Mouse (Mus musculus): ENCODE measurements at regions not wholly inside any gene's neighbourhood (a gene's known extent, or its start where the extent isn't known, plus 50 kb on each side); places are given as distances from the start of the nearest gene placed in this dataset.
A peak's percentile ranks its signal among the peaks of the same experiment; 100 is the strongest.
"Not testable (repeated sequence)": the region's sequence is repeated elsewhere in the genome, so short reads cannot be mapped to it uniquely, and the experiment has no call there.

DNA sequence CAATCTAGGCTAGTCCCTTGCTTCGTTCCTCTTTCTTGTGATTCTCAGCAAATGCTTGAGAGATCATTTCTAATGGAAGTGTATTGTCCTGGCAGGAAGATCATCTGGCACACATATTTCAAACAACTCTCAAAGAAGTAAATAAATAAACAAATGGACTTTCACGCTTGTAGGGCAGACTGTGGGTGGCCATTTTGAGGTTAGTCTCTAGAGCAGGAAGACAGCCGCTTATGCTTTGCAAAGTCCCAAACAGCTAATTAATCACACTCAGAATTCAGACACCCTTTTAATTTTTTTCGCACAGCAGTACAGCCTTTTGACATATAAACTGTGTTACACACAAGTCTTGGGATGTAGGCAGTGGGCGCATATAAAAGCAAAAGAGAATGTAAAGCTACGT is 451.1 kb downstream of the Gm11232 start:
- no peaks in the 10 kb centered on the region for H3K36me3 ChIP-seq (ENCODE audit: control insufficient read depth, insufficient read depth, low read length)
- no peak overlapping the region for H3K4me3 ChIP-seq (ENCODE audit: low read depth, low read length)
- H3K27me3 ChIP-seq (ENCODE audit: control insufficient read depth, insufficient read depth, low read depth, low read length) = no peaks in the 10 kb centered on the region
- ATAC-seq = no peak
- H3K4me2 ChIP-seq (ENCODE audit: low read length) = no peak overlapping the region
- 92% methylated on average over 6 of the region's 6 CpGs for WGBS
- no peaks in the 10 kb centered on the region for H3K9me3 ChIP-seq (replicated peaks; ENCODE audit: control insufficient read depth, low read length, poor library complexity, severe bottlenecking)
- no peak overlapping the region for H3K9ac ChIP-seq (ENCODE audit: low read depth, low read length)
- H3K27ac ChIP-seq (ENCODE audit: low read length) = no peak overlapping the region
- no peaks in the 10 kb centered on the region for H3K4me1 ChIP-seq (ENCODE audit: control insufficient read depth, insufficient read depth, low read length)

- H3K4me1 ChIP-seq (ENCODE audit: control insufficient read depth, insufficient read depth, low read length); H3K4me2 ChIP-seq (ENCODE audit: low read length); H3K4me3 ChIP-seq (ENCODE audit: low read depth, low read length); H3K36me3 ChIP-seq (ENCODE audit: control insufficient read depth, insufficient read depth, low read length); H3K27ac ChIP-seq (ENCODE audit: low read length); H3K9me3 ChIP-seq (replicated peaks; ENCODE audit: control insufficient read depth, low read length, poor library complexity, severe bottlenecking); ATAC-seq; H3K27me3 ChIP-seq (ENCODE audit: control insufficient read depth, insufficient read depth, low read depth, low read length); H3K9ac ChIP-seq (ENCODE audit: low read depth, low read length): not testable (repeated sequence)
- 74% methylated on average over 3 of the region's 3 CpGs for WGBS
Observed at GRCm38 (mm10) chr4:71295716-71296115, 462.0 kb downstream of the Gm11232 start.

GRCm38 (mm10) chr4:71291741-71292149 is 466.0 kb downstream of the Gm11232 start:
- H3K4me1 ChIP-seq (ENCODE audit: control insufficient read depth, insufficient read depth, low read length) = no peaks in the 10 kb centered on the region
- H3K4me2 ChIP-seq (ENCODE audit: low read length) = no peak overlapping the region
- 92% methylated on average over 10 of the region's 10 CpGs for WGBS

GRCm38 (mm10) chr4:71291111-71291740 is 466.5 kb downstream of the Gm11232 start:
- not testable (repeated sequence) for H3K27ac ChIP-seq (ENCODE audit: low read length); H3K27me3 ChIP-seq (ENCODE audit: control insufficient read depth, insufficient read depth, low read depth, low read length); H3K9me3 ChIP-seq (replicated peaks; ENCODE audit: control insufficient read depth, low read length, poor library complexity, severe bottlenecking); H3K4me2 ChIP-seq (ENCODE audit: low read length); H3K4me3 ChIP-seq (ENCODE audit: low read depth, low read length); H3K4me1 ChIP-seq (ENCODE audit: control insufficient read depth, insufficient read depth, low read length); H3K9ac ChIP-seq (ENCODE audit: low read depth, low read length); H3K36me3 ChIP-seq (ENCODE audit: control insufficient read depth, insufficient read depth, low read length); ATAC-seq
- WGBS = 95% methylated on average over 22 of the region's 22 CpGs

More at GRCm38 (mm10) chr4:71291741-71292149, 466.0 kb downstream of the Gm11232 start:
- Histone ChIP-seq H3K27ac (ENCODE audit: low read length) (no peak overlapping the region), H3K9me3 (replicated peaks; ENCODE audit: control insufficient read depth, low read length, poor library complexity, severe bottlenecking) (peaks cover 9% of the 10 kb centered on the region; the same call in 1 of the 2 replicates), H3K27me3 (ENCODE audit: control insufficient read depth, insufficient read depth, low read depth, low read length) (no peaks in the 10 kb centered on the region), H3K9ac (ENCODE audit: low read depth, low read length) (no peak overlapping the region), H3K4me3 (ENCODE audit: low read depth, low read length) (no peak overlapping the region), H3K36me3 (ENCODE audit: control insufficient read depth, insufficient read depth, low read length) (no peaks in the 10 kb centered on the region)
- ATAC-seq = no peak

DNA sequence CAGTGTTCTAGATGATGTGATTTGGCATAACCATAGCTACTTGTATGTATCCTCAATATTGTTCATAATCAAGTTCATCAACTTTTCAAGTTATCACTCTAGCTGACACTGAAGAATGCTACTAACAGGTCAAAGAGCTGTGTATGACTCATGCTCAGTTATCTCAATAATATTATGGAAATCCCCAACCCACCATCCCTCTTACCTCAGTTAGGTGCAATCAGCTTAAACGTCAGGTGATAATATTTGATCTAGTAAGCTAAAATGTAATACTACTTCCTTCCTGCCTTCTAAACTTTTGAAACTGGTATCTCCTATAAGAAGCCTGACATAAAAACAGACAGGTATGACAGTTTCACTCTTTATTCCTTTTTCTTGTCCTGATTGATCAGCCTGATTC is 474.6 kb downstream of the Gm11232 start:
- H3K27ac ChIP-seq (ENCODE audit: low read length) = no peak overlapping the region
- H3K27me3 ChIP-seq (ENCODE audit: control insufficient read depth, insufficient read depth, low read depth, low read length) = no peaks in the 10 kb centered on the region
- no peaks in the 10 kb centered on the region for H3K4me1 ChIP-seq (ENCODE audit: control insufficient read depth, insufficient read depth, low read length)
- no peak for ATAC-seq
- no peaks in the 10 kb centered on the region for H3K36me3 ChIP-seq (ENCODE audit: control insufficient read depth, insufficient read depth, low read length)
- H3K9me3 ChIP-seq (replicated peaks; ENCODE audit: control insufficient read depth, low read length, poor library complexity, severe bottlenecking) = peaks cover 2% of the 10 kb centered on the region; the same call in 1 of the 2 replicates
- H3K4me3 ChIP-seq (ENCODE audit: low read depth, low read length) = no peak overlapping the region
- H3K9ac ChIP-seq (ENCODE audit: low read depth, low read length) = no peak overlapping the region
- 90% methylated on average over 1 of the region's 1 CpGs for WGBS
- H3K4me2 ChIP-seq (ENCODE audit: low read length) = no peak overlapping the region

DNA sequence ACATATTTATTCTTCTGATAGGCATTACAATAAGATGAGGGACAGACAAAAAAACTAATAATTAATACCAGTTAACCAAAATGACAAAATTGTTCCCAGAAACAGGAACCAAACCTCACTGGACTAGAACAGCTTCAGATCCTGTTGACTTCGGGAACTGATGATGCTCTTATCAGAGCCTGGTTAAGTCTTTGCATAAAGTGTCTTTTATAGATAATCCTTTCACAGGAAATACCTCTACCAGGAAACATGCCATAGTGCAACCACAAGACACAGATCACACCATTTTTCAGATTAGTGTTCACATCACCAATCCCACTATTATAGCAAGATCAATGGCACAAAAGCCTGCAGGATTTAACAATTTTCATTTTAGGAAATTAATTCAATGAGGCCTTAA is 478.1 kb downstream of the Gm11232 start:
- 65% methylated on average over 1 of the region's 1 CpGs for WGBS
- Histone ChIP-seq H3K9me3 (replicated peaks; ENCODE audit: control insufficient read depth, low read length, poor library complexity, severe bottlenecking) (no peaks in the 10 kb centered on the region), H3K4me1 (ENCODE audit: control insufficient read depth, insufficient read depth, low read length) (no peaks in the 10 kb centered on the region), H3K27ac (ENCODE audit: low read length) (no peak overlapping the region), H3K36me3 (ENCODE audit: control insufficient read depth, insufficient read depth, low read length) (no peaks in the 10 kb centered on the region), H3K4me2 (ENCODE audit: low read length) (no peak overlapping the region), H3K4me3 (ENCODE audit: low read depth, low read length) (no peak overlapping the region), H3K9ac (ENCODE audit: low read depth, low read length) (no peak overlapping the region), H3K27me3 (ENCODE audit: control insufficient read depth, insufficient read depth, low read depth, low read length) (no peaks in the 10 kb centered on the region)
- ATAC-seq = no peak

DNA sequence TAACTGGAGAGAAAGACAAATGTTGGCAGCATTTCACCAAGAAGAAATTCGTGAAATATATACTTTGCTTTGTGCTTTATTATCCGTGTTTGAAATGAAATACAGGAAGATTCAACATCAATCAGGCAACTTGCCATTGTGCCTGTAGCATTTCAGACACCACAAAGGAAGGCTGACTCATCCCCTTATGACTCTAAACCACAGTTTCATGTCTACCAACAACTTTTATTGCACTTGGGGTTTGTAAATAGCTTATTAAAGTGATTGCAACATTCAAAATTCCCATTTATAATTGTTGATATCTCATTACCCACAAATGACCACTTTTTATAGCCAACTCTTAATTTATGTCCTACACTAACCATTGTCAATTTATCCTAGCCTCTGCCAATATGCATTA is 497.9 kb downstream of the Gm11232 start:
- H3K4me3 ChIP-seq (ENCODE audit: low read depth, low read length) = no peak overlapping the region
- no peak overlapping the region for H3K9ac ChIP-seq (ENCODE audit: low read depth, low read length)
- no peak overlapping the region for H3K4me2 ChIP-seq (ENCODE audit: low read length)
- 86% methylated on average over 2 of the region's 2 CpGs for WGBS
- H3K9me3 ChIP-seq (replicated peaks; ENCODE audit: control insufficient read depth, low read length, poor library complexity, severe bottlenecking) = no peaks in the 10 kb centered on the region
- no peaks in the 10 kb centered on the region for H3K4me1 ChIP-seq (ENCODE audit: control insufficient read depth, insufficient read depth, low read length)
- H3K27ac ChIP-seq (ENCODE audit: low read length) = no peak overlapping the region
- no peaks in the 10 kb centered on the region for H3K27me3 ChIP-seq (ENCODE audit: control insufficient read depth, insufficient read depth, low read depth, low read length)
- no peaks in the 10 kb centered on the region for H3K36me3 ChIP-seq (ENCODE audit: control insufficient read depth, insufficient read depth, low read length)
- no peak for ATAC-seq

DNA sequence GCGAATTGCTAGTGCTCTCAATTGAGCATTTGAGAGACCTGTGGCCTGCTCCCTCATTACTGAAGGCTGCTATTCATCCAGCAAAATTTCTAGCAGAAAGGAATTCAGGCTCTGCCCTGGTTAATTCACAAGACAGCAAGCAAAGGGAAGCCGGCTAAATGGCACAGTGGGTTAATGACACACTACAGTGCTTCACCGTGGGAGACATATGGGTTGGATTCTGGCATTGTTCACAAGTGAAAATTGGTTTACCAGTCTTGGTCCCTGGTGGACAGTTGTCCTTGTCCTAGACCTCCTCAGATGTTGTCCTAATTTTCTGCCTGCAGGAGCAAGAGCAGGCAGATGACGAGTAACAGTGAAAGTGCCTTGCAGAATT is 527.3 kb downstream of the Gm11232 start:
- H3K27ac ChIP-seq (ENCODE audit: low read length) = peak overlapping the region; percentile 63
- H3K4me2 ChIP-seq (ENCODE audit: low read length) = no peak overlapping the region
- H3K4me3 ChIP-seq (ENCODE audit: low read depth, low read length) = no peak overlapping the region
- H3K4me1 ChIP-seq (ENCODE audit: control insufficient read depth, insufficient read depth, low read length) = peaks cover 5% of the 10 kb centered on the region
- peak; percentile 90 for ATAC-seq
- no peaks in the 10 kb centered on the region for H3K27me3 ChIP-seq (ENCODE audit: control insufficient read depth, insufficient read depth, low read depth, low read length)
- no peaks in the 10 kb centered on the region for H3K36me3 ChIP-seq (ENCODE audit: control insufficient read depth, insufficient read depth, low read length)
- H3K9me3 ChIP-seq (replicated peaks; ENCODE audit: control insufficient read depth, low read length, poor library complexity, severe bottlenecking) = no peaks in the 10 kb centered on the region
- WGBS = 7% methylated on average over 4 of the region's 4 CpGs
- no peak overlapping the region for H3K9ac ChIP-seq (ENCODE audit: low read depth, low read length)

GRCm38 (mm10) chr4:71229796-71230496 is 527.8 kb downstream of the Gm11232 start:
- H3K4me2 ChIP-seq (ENCODE audit: low read length) = no peak overlapping the region
- no peaks in the 10 kb centered on the region for H3K27me3 ChIP-seq (ENCODE audit: control insufficient read depth, insufficient read depth, low read depth, low read length)
- no peaks in the 10 kb centered on the region for H3K9me3 ChIP-seq (replicated peaks; ENCODE audit: control insufficient read depth, low read length, poor library complexity, severe bottlenecking)
- H3K27ac ChIP-seq (ENCODE audit: low read length) = peak overlapping the region; percentile 63
- peak; percentile 88 for ATAC-seq
- peaks cover 5% of the 10 kb centered on the region for H3K4me1 ChIP-seq (ENCODE audit: control insufficient read depth, insufficient read depth, low read length)
- no peaks in the 10 kb centered on the region for H3K36me3 ChIP-seq (ENCODE audit: control insufficient read depth, insufficient read depth, low read length)
- no peak overlapping the region for H3K9ac ChIP-seq (ENCODE audit: low read depth, low read length)
- no peak overlapping the region for H3K4me3 ChIP-seq (ENCODE audit: low read depth, low read length)
- 17% methylated on average over 3 of the region's 3 CpGs for WGBS
